Mouse (Mus musculus) frontal cortex, postnatal 10 days (tissue): ENCODE measurements at regions not wholly inside any gene's neighbourhood (a gene's known extent, or its start where the extent isn't known, plus 50 kb on each side); places are given as distances from the start of the nearest gene placed in this dataset.

Source experiments
- DNase-seq, 2 experiments: peaks; one replicate each; pipeline ENCODE4 v3.0.0; 2022; ENCODE audit warnings: low spot score in 2 of 2, mixed read lengths in 1 of 2

GRCm38 (mm10) chr1:72038518-72038917, 173.6 kb downstream of the Mreg start:
- no peak for DNase-seq

DNA sequence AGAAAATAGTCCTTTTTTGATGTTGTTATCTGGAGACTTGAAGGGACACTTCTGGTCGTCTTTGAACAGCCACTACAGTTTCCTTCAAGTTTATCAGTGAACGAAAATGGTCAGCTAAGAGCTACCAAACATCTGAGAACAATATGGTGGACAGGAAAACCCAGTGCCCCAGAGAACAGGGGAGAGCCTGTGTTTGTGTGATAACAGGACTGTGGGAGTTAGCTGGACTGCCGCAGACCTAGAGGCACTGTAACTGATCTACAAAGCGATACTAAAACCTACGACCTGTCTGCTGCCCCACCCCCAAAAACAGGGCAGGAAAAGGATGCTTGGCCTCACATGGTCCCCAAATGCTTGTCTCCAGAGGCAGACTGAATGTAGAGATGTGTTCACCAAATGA, 175.5 kb downstream of the Mreg start:
- no peak for DNase-seq

GRCm38 (mm10) chr1:72036141-72036540, 176.0 kb downstream of the Mreg start:
- no peak for DNase-seq

GRCm38 (mm10) chr1:72033941-72034340, 178.2 kb downstream of the Mreg start:
- no peak for DNase-seq

DNA sequence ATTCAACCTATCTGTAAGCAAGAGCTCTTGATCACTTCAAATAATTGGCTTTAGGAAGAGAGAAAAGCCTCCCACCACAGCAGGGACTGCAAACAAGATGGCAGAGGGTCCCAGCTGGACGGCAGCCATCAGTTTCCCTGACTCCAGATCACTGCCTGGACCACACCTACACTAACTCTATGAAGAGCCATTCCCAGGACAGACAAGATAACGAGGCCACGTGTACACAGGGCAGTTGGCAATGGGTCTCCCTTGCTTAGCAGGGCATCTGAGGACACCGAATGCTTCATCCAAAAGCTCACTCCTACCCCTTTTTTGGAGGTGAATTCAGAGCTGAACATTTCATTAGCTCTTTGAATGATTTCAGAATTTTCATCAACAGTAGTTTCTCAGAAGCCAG, 179.9 kb downstream of the Mreg start:
- no peak for DNase-seq

DNA sequence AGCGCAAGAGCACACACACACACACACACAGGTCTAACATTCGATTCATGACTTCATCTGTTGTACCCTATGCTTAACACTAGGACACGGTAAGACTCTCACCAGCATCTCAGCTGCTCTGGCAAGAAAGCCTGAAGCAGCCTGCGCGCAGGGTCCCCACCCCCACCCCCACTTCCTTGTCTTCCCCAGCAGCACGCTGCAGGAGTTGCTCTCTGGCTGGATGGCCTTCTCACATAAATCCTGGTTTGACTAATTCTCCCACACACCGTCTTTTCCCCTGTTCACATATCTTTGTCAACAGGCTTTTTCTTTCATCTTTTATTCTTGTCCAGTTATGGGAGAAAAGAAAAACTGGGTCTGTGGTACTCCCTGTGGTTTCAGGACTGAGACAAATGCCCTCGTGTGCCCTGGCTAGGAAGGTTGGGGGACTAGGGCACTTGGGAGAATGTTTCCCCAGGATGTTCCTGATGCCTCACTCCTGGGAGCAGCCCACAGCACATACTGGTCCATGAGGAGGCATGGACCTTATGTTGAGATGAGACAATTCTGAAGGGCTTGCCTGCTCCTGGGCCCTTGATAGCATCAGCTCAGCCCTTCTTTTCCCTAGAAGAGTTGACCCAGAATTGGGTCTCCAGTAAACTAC, 181.2 kb downstream of the Mreg start:
- DNase-seq, result no peak

- no peak for DNase-seq
These were observed 182.5 kb downstream of the Mreg start for GRCm38 (mm10) chr1:72029625-72030024.

- no peak for DNase-seq
These were observed 185.2 kb downstream of the Mreg start for GRCm38 (mm10) chr1:72026861-72027260.

DNA sequence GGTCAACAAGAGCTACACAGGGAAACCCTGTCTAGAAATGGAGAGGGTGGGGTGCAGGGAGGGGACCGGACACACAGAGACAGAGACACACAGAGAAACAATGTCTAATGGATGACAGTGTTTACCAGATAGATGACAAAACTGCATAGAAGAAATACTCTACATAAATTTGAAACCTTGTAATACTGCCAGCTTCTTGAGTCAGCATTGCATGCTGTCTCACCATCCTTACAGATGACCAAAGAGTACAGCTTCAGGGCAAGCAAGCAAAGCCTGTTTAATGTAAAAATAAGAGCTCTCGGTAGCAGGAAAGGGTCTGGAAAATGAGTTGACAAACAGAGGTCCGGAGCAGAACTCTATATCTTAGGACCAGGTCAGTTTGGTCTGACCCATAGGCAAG, 189.5 kb downstream of the Mreg start:
- DNase-seq, result no peak

DNA sequence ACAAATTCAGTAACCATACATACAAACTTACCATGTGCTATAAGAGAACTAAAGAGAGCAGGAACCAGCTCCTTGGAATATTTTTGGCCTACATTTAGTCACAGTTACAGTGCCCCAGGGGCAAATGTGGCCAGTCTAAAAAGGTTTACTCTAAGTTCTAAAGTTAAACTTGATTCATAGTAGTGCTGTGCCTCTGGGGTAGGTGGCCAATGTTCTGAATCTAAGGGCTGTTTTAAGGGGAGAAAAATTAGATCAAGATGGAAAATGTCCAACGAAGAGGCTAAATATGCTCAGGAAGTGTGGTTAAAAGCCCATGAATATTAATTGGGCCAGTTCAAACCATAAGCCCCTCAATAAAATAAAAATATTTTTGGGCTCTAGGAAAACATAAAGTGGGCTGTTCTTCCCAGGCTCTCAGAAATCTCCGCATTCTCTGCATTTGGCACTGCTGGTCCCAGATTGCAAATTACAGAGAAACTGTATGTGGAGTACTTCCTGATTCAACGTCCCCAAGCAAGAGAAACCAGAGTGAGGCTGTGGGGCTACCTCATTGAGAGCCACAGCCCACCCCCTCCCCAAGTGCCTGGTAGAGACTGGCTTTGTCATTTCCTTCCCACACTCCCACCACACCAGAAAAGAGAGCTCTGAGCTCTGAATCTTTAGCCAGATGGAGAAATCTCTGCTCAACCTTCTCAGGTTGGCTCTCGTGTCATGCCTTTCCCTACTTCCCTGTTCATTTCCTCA, 193.5 kb downstream of the Mreg start:
- no peak for DNase-seq

DNA sequence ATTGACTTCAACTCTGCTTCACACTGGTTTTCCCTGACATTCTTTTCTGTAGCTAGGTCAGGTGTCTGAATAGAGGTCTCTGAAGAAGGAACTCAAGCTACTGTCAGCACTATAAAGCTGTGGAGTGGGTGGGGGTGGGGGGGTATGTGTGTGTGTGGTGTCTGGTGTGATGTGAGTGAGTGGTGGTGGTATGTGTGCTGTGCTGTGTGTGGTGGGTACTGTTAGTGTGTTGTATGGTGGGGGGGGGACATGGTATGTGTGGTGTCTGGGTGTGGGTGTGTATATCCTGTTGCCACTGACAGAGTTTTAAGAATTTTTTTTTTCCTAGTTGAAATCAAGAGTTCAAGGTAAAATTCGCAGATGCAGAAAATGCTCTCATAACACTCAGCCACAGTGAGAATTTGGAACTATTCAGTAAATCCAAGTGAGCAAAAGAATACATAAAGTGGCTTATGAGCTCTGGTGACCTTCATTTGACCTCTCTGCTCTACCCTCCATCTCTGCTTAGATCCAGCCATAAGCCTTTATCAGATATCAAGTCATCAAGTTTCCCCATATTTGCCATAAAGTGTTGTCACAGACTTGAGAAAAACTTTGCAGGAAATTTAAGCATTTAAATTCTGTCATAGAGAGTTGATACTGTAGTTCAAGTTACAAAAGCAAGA, 194.2 kb downstream of the Mreg start:
- DNase-seq, result no peak

DNA sequence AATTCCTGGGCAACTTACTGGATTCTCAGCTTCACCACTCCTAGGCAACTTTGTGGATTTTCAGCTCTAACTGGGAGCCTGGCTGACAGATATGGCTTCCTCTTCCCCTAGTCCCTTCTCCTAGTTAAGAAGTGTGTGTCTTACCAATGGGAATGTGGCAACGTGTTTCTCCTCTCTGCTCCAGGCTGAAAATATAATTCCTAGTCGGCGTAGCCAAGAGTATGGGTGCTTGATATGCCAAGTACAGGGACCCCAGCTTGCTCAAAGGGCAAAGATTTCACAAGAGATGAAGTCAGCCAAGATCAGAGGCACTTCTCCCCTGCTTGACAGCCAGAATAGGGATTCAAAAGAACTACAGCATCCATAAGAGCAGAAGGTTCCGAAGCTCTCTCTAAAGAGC, 196.6 kb downstream of the Mreg start:
- no peak for DNase-seq

- no peak for DNase-seq
These were observed 197.5 kb downstream of the Mreg start for GRCm38 (mm10) chr1:72014580-72014979.

DNA sequence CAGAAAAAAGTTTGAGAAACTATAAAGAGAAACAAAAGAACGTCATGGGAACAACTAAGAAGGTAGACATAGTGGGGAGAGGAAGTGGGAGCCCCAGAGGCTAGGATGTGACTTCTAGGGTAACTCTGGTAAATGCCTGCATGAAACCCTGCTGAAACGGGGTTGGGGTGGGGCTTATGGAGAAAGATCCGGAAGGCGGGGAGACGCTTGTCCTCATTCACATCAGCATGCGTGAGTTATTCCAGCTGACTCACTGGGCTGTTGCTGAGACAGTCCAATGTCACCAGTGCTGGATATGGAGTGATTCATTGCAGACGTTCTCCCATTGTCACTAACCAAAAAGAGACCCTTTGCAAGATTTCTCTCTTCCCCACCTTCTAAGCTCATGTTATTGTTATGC, 198.2 kb downstream of the Mreg start:
- no peak for DNase-seq

DNA sequence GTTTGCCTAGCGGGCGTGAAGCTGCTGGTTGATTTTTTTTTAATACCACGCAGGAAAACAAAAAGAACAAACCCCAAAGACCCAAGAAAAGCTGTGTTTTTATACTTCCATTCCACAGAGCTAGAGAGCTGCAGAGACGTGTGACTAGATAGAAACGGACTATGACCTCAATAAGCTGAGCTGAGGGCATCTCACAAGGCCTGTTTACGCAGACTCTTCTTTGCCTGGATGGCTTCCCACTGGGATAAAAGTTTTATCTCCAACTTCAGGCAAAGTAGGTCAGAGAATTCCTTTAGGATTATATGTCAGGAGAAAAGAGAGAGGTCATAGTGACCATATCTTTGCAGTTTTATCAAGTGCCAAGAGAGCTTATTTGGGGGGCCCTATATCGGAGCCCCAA, 199.4 kb downstream of the Mreg start:
- no peak for DNase-seq

DNA sequence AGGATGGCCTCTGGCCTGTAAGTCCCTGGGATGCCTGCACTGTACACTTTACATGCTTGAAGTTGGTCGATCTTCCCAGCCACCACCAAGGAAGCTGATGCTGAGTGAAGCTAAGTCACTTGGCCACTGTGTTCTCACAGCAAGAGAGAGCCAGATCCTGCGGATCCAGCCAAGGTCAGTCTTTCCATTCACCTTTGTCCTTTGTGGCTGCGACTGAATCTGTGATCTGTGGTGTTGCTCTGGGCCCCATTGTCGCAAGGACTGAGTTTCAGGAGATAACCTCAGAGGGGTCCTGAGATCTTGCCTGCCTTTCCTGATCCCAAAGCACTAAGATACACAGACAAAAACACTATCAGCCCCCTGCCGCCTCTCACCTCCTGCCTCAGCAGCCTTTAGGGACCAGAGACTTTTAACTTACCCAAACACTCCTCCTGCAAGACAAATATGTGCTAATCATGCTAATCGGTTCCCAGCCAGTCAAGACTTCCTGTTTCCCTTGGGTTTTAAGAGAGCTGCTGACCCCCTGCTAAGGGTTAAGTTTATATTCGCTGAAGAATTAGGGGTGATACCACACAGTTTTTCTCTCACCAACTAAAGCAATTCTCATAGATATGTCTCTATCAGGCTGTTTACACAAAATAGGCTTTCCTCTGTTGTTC, 202.7 kb downstream of the Mreg start:
- DNase-seq, result no peak

DNA sequence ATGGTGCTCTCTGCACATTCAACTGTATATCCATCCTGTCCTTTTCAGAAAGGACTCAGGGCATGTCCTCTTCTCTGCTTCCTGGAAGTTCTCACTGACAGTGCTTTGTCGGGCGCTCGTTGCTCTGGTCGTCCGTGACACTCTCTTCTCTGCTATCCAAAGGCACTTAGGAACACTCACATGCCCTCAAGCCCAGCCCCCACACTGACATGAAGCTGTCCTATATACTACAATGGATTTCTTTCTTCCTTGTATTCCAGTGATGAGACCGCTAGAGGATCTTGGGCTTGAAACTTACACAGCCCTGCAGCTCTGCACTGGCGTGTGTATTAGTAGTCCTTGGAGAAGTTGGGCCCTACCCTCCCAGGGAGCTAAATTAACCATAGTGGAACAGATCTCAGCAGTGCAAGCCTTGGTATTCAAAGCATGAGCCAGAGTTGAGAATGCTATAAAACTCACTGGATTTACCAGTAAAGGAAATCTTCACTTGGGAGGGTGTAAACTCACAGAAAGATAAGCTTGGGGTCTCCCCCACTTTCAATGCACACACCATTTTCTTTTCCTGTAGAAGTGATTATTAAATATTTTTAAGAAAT, 205.3 kb downstream of the Mreg start:
- no peak for DNase-seq

GRCm38 (mm10) chr1:72005956-72006355, 206.2 kb downstream of the Mreg start:
- no peak for DNase-seq

DNA sequence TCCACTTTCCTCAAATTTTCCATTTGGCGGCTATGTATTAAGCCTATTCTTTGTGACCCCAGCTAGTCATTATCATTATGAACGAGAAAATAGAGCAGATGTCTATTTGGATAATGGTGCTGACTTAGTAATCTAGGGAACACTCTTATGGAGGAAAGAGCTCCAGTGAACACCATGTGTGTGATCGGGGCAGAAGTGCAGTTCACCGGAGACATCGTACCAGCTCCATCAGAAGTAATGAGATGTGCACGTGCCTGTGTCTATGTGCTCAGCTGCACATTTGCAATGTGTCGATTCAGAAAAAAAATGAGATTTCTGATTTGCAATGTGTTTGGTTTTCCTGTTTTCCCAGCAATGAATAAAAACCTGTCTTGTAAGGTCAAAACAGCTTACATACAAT, 206.6 kb downstream of the Mreg start:
- DNase-seq, result no peak

- no peak for DNase-seq
These were observed 208.5 kb downstream of the Mreg start for GRCm38 (mm10) chr1:72003424-72004278.

- peak in 1 of 2 experiments; percentile 9 for DNase-seq
These were observed 209.5 kb downstream of the Mreg start for GRCm38 (mm10) chr1:72002471-72003116.
